Mouse (Mus musculus): ENCODE data around the gene Sh3bp1. TPM values are rescaled to one million over a fixed set of nuclear protein-coding genes. Genes with fewer than 3 reads are reported as not detected.

Gene Sh3bp1
- total and polyA plus RNA-seq, 3 experiments, result 21.0 to 80.2 TPM; not detected in 1

- Histone ChIP-seq H3K4me3 (ENCODE audit: control insufficient read depth in 1 of 2, insufficient read depth in 1 of 2, low read depth in 2 of 2, low read length in 2 of 2) (no peak overlapping the region), H3K79me2 (ENCODE audit: control insufficient read depth, insufficient read depth, low read length, poor library complexity) (no peaks in the 10 kb centered on the region), H3K36me3 (ENCODE audit: control insufficient read depth in 1 of 2, insufficient read depth in 2 of 2, low read length in 2 of 2) (no peaks in the 10 kb centered on the region), H3K9me3 (replicated peaks; ENCODE audit: insufficient read depth, low read length) (no peaks in the 10 kb centered on the region), H3K4me1 (ENCODE audit: control insufficient read depth in 1 of 2, insufficient read depth in 2 of 2, low read length in 2 of 2) (no peaks in the 10 kb centered on the region), H3K9ac (ENCODE audit: control insufficient read depth, low read depth, low read length, poor library complexity, severe bottlenecking) (no peak overlapping the region), H3K27me3 (ENCODE audit: control insufficient read depth in 1 of 2, insufficient read depth in 2 of 2, low read length in 2 of 2) (no peaks in the 10 kb centered on the region), H3K27ac (ENCODE audit: control insufficient read depth, low read depth, low read length) (no peak overlapping the region)
- TF ChIP-seq SIN3A (IDR thresholded peaks at IDR 0.05; ENCODE audit: low read length), result no peak
- TF ChIP-seq USF1 (IDR thresholded peaks at IDR 0.05; ENCODE audit: low read depth, low read length), result no peak
- TF ChIP-seq CHD2 (IDR thresholded peaks at IDR 0.05; ENCODE audit: low read length), result no peak
- peak; percentile 38 for TF ChIP-seq SMC3 (IDR thresholded peaks at IDR 0.05; ENCODE audit: low read depth, low read length)
- TF ChIP-seq MAX (IDR thresholded peaks at IDR 0.05; ENCODE audit: low read length), result no peak
- TF ChIP-seq POLR2A (IDR thresholded peaks at IDR 0.05; ENCODE audit: control insufficient read depth in 1 of 2, insufficient read depth in 1 of 2, low read depth in 1 of 2, low read length in 2 of 2, poor library complexity in 1 of 2), result no peak
- no peak for TF ChIP-seq ZKSCAN1 (IDR thresholded peaks at IDR 0.05; ENCODE audit: low read depth, low read length)
- TF ChIP-seq ELF1 (IDR thresholded peaks at IDR 0.05; ENCODE audit: low read depth, low read length), result no peak
- TF ChIP-seq ZNF384 (IDR thresholded peaks at IDR 0.05; ENCODE audit: low read depth, low read length), result peak; percentile 82
- TF ChIP-seq MXI1 (IDR thresholded peaks at IDR 0.05; ENCODE audit: low read depth, low read length), result no peak
- TF ChIP-seq MEF2A (IDR thresholded peaks at IDR 0.05; ENCODE audit: extremely low read depth, insufficient replicate concordance, low read depth, low read length, poor library complexity, severe bottlenecking), result no peak
- TF ChIP-seq GATA1 (IDR thresholded peaks at IDR 0.05; ENCODE audit: low read depth, low read length), result no peak
- no peak for TF ChIP-seq RCOR1 (IDR thresholded peaks at IDR 0.05; ENCODE audit: low read depth, low read length)
- no peak for TF ChIP-seq JUND (IDR thresholded peaks at IDR 0.05; ENCODE audit: low read depth, low read length)
- TF ChIP-seq POLR2AphosphoS2 (IDR thresholded peaks at IDR 0.05; ENCODE audit: low read length), result no peak
- TF ChIP-seq KAT2A (conservative IDR thresholded peaks at IDR 0.05; ENCODE audit: low read depth, low read length), result no peak
- TF ChIP-seq NELFE (IDR thresholded peaks at IDR 0.05; ENCODE audit: low read depth, low read length), result no peak
- no peak for TF ChIP-seq USF2 (IDR thresholded peaks at IDR 0.05; ENCODE audit: borderline replicate concordance in 1 of 2, insufficient read depth in 1 of 2, low read depth in 1 of 2, low read length in 2 of 2)
- TF ChIP-seq GABPA (IDR thresholded peaks at IDR 0.05; ENCODE audit: low read depth, low read length), result no peak
- no peak for TF ChIP-seq TAL1 (IDR thresholded peaks at IDR 0.05; ENCODE audit: low read length)
- no peak for TF ChIP-seq MYC (IDR thresholded peaks at IDR 0.05; ENCODE audit: low read depth, low read length)
- no peak for TF ChIP-seq E2F4 (IDR thresholded peaks at IDR 0.05; ENCODE audit: borderline replicate concordance, low read depth, low read length)
- peak in 2 of 3 experiments; percentile 23 to 44; a peak in 3 of 6 replicates for TF ChIP-seq CTCF (IDR thresholded peaks at IDR 0.05 in 2 of 3, conservative IDR thresholded peaks at IDR 0.05 in 1 of 3; ENCODE audit: control insufficient read depth in 1 of 3, insufficient read depth in 1 of 3, low read depth in 2 of 3, low read length in 3 of 3, poor library complexity in 1 of 3, severe bottlenecking in 1 of 3)
- TF ChIP-seq CHD1 (IDR thresholded peaks at IDR 0.05; ENCODE audit: low read depth, low read length), result no peak
- TF ChIP-seq HCFC1 (IDR thresholded peaks at IDR 0.05; ENCODE audit: low read depth, low read length), result no peak
- no peak for TF ChIP-seq EP300 (IDR thresholded peaks at IDR 0.05; ENCODE audit: low read depth in 1 of 2, low read length in 2 of 2)
- no peak for TF ChIP-seq MAZ (IDR thresholded peaks at IDR 0.05; ENCODE audit: low read depth, low read length)
- no peak for TF ChIP-seq ZC3H11A (IDR thresholded peaks at IDR 0.05; ENCODE audit: low read depth, low read length)
- no peak for TF ChIP-seq NRF1 (IDR thresholded peaks at IDR 0.05; ENCODE audit: insufficient read depth, low read depth, low read length, poor library complexity, severe bottlenecking)
- no peak for TF ChIP-seq MYB (IDR thresholded peaks at IDR 0.05; ENCODE audit: low read depth, low read length)
- no peak for TF ChIP-seq ZMIZ1 (IDR thresholded peaks at IDR 0.05; ENCODE audit: low read depth, low read length)
- no peak for TF ChIP-seq TCF12 (IDR thresholded peaks at IDR 0.05; ENCODE audit: low read depth, low read length)
- no peak for TF ChIP-seq BHLHE40 (IDR thresholded peaks at IDR 0.05; ENCODE audit: borderline replicate concordance, low read depth, low read length)
- TF ChIP-seq ETS1 (IDR thresholded peaks at IDR 0.05; ENCODE audit: low read depth, low read length), result no peak
- TF ChIP-seq POLR2AphosphoS5 (IDR thresholded peaks at IDR 0.05; ENCODE audit: borderline replicate concordance, low read depth, low read length), result no peak
- no peak for TF ChIP-seq UBTF (IDR thresholded peaks at IDR 0.05; ENCODE audit: borderline replicate concordance, insufficient read depth, low read depth, low read length)
- no peak for TF ChIP-seq MAFK (IDR thresholded peaks at IDR 0.05; ENCODE audit: borderline replicate concordance, low read depth, low read length)
- peak; percentile 56; the same call in 1 of the 2 replicates for TF ChIP-seq TBP (IDR thresholded peaks at IDR 0.05; ENCODE audit: low read depth, low read length)
- TF ChIP-seq RAD21 (IDR thresholded peaks at IDR 0.05; ENCODE audit: low read depth, low read length), result peak; percentile 43
- peak; percentile 46 for DNase-seq (ENCODE audit: low read depth, low spot score)
Measured at GRCm38 (mm10) chr15:78955663-78956062, 56.1 kb downstream of the Sh3bp1 start.
